Mouse (Mus musculus) gastrocnemius, postnatal 25 days (tissue): Measurements from ENCODE around the gene Anapc16. TPM values are rescaled to one million over a fixed set of nuclear protein-coding genes. Genes with fewer than 3 reads are reported as not detected.
"Not testable (repeated sequence)": the region's sequence is repeated elsewhere in the genome, so short reads cannot be mapped to it uniquely, and the experiment has no call there.

Experiments
- DNase-seq: peaks from one replicate; pipeline ENCODE4 v3.0.0; 2022
- total RNA-seq, 2 experiments: library from RNA; stranded (reverse); gene quantifications; 1 replicate in 1 of 2; 2 replicates in 1 of 2; pipeline ENCODE4 v1.2.3; 2021

Anapc16 gene
- total RNA-seq, 2 experiments from 2014 or later, result 40.7 to 40.9 TPM

DNA sequence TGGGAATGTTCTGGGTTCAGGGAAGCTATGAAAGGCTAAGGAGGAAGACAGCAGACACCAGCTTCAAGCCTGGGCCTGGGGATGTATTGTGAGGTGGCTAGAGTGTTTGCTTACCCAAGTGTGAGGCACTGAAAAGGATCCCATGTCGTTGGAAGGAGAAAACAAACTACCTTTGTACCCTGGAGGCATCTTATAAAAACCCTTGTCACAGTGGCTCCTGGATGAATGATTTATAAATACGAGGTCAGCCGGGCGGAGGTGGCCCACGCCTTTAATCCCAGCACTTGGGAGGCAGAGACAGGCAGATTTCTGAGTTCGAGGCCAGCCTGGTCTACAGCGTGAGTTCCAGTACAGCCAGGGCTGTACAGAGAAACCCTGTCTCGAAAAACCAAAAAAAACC, 1.3 kb downstream of the Anapc16 start:
- DNase-seq, result not testable (repeated sequence)

DNA sequence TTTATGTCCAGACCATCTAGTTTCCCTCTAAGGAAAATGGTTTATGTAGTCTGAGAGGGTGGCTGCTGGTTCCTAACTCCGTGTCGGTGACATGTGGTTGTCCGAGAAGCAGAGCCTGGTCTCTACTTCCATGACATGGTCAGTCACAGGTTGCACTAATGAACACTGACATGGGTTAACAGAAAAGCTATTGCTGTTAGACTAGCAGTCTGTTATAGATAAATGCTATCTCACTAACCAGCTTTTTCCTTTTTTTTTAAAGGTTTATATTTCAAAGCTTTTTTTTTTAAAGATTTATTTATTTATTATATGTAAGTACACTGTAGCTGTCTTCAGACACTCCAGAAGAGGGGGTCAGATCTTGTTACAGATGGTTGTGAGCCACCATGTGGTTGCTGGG, 3.9 kb downstream of the Anapc16 start:
- DNase-seq, result no peak

DNA sequence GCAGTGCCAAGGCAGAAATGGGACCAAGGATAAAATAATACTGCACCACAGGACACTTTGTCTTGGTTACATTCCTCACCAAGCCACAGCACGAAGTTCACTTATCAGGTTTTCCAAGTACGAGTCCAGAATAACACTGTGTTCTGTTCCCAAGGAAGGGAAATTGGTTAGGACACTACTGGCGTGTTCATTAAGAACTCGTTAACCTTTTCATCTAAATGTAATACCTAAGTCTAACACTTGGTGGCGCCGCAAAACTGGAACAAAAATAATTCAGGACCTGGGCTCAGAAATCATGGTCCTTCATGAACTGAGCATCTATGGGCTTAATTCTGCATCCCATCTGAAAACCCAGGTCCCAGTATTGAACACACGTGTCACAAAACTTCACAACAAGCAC, 5.3 kb downstream of the Anapc16 start:
- no peak for DNase-seq

DNA sequence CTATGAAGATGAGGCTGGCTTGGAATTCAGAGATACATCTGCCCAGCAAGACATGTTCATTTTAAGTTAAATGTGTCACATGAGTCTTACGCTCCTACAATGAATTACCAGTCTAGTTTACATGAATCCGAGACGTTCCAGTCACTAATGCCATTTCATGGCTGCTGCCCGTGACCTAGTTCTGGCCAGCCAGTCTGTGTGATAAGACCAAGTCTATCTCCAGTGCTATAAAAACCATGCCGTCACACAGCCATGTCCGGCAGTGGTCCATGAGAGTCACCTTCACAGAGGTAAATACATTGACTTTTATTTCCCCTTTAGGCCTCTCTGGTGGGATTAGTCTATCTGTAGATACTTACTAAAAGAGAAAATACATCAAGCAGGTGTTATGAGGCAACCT, 7.0 kb downstream of the Anapc16 start:
- DNase-seq, result no peak

DNA sequence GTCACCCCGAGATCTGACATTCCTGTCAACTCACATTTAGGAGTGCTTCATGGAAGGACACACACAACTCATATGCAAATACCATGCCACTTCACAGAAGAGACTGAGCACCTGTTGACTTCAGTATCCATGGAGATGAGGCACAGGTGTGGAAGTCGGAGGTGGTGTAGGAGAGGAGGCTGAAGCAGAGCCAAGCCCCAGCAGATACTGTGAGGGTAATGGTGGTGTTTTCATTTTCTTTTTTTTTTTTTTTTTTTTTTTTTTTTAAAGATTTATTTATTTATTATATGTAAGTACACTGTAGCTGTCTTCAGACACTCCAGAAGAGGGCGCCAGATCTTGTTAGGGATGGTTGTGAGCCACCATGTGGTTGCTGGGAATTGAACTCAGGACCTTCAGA, 9.1 kb downstream of the Anapc16 start:
- not testable (repeated sequence) for DNase-seq

DNA sequence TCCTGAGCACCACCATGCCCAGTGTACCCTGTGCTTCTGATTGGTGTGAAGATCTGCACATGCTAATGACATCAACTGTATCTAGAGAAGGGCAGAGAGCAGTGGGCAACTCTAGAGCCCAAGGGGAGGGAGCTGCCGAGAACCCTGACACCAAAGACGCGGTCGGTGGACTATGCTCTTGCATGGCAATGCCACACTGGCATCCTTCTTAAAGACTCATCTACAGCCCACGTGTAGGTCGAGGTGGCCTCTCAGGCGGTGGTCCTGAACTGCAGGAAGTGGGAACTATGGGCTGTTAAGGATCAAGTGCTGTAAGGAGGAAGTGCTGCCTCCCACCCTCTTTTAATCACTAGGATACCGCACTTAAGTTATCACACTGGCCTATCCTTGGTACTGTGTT, 10.9 kb downstream of the Anapc16 start:
- DNase-seq, result no peak

DNA sequence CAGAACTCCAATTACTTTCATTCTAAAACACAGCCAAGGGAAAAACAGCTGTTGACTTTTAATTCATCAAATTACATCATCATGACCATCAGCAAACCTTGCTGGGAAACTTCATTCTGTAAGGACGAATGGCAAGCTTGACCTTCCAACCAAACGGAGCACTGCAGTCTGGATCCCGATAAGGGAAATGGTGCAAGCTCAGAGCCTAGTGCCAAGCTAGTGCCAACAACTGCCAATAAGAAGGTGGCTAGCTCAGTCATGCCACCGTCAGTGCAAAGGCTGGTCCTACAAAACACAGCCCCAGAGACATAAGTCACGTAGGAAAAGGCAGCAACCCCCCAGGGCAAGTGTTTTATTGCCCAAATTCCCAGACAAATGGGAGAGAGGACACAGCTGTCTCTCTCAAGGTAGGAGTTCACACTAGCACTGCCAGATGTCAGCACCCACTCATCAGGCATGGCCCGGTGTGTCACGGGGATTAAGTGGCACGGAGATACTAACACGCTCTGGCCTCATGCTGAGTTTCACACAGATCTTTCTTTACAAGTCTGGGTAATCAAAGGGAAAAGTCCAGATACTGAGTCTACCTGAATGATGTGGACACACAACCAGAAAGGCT, 11.6 kb downstream of the Anapc16 start:
- no peak for DNase-seq

DNA sequence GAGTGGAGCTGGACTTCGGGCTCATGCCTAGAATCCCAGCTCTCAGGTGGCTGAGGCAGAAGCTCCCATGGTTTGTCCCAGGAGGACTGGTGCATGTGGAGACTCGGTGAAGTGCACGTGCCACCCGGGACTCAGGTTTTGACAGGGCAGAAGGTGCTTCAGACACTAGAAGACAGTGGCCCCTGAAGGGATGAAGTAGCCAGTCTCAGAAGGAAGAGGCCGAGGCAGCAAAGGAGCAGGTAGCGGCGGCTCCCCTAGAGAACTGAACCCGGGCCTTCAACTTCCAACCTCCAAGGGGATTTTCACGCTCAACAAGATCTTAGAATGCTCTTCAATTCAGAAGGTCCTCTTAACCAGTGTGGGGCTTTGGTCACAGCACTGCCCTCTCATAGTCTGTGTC, 12.5 kb downstream of the Anapc16 start:
- DNase-seq, result no peak

DNA sequence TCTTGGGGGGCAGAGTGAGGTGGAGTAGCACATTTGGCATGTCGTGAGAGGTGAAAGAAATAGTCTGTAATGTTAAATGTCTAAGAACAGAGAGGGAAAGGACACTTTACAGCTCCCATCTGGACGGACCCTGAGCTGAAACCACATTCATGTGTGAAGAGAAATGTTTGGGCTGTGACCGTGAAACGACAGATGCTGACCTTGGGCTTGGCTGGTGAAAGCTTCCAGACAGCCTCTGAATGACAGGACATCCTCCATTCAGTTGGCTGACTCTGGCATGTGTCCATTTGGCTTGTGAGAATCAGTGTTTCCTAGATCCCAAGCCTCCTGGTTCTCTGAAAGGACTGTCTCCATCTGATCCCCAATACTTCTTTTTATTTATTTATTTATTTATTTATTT, 14.9 kb downstream of the Anapc16 start:
- DNase-seq, result no peak

DNA sequence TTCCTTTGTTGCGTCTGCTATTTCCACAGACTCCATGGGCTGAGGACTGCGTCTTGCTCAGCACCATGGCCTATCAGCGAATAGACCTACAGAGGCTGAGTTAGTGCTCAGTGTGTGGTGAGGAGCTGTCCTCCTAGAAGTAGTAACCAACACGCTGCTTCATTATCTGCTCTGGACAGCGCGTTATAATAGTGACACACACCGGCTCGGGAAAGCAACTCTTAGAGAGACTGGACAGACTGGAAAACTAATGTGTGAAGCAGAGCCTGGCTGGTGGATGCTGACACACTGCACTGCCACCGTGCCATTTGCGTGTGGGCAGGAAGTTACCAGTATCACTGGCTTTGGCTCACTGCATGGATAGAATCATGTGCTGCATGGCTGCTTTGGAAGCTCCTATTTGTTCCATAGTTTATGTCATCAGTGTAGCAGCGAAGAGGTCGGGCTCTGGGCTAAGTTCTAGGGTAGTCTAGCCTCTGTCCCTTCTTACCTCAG, 20.5 kb downstream of the Anapc16 start:
- DNase-seq, result no peak

DNA sequence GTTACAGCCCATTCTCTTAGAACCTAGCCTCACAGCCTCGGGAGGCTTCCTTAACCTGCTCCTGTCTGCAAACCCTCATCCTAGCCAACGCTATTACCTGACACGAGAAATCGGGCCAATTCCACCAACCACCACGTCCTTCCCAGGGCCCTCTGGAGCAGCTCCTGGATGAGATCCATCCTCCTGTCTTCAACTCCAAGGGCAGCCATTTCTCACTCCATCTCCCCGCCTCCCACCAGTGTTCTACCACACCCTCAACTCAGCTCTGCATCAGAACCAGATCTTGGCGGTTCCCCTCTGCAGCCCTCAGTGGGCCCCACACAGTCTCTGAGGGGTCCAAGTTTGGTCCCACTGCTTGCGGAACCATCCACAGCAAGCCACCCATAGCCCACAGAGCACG, 21.1 kb downstream of the Anapc16 start:
- no peak for DNase-seq

DNA sequence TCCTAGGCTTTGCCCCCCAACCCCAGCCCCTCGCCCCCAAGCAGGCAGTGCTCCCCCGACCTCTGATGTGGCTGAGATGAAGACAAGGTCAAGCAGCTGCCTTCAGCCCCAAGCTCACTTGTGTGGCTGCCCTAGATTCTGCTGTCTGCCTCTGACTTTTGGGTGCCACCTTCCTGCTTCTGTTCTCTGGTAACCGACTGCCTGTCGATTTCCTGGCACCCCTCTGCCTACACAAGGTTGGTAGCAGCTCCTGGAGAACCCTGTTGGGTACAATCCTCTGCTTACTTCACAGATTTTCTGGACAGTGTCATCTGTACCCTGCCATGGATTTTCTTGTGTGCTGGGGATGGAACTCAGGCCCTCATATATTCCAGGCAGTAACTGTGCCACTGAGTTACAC, 21.6 kb downstream of the Anapc16 start:
- no peak for DNase-seq

DNA sequence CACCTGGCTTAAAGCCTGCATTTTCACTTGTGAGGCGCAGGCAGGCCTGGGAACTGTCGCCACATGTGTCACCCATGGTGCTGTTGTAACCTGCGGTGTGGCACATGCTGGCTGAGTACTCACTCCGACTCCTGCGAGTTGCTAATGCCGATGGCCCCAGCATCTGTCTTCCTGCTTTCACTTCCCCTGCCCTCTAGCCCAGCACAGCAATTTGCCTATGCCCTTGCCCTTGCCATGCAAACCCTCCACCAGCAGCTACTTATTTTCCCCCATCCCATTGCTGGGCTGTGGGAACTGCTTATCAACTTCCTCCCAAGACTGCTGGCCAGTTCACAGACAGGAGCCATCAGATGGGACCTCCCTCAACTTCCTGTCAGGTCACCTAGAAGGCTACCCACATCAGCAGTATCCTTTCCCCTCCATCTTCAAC, 22.1 kb downstream of the Anapc16 start:
- peak; percentile 62 for DNase-seq

DNA sequence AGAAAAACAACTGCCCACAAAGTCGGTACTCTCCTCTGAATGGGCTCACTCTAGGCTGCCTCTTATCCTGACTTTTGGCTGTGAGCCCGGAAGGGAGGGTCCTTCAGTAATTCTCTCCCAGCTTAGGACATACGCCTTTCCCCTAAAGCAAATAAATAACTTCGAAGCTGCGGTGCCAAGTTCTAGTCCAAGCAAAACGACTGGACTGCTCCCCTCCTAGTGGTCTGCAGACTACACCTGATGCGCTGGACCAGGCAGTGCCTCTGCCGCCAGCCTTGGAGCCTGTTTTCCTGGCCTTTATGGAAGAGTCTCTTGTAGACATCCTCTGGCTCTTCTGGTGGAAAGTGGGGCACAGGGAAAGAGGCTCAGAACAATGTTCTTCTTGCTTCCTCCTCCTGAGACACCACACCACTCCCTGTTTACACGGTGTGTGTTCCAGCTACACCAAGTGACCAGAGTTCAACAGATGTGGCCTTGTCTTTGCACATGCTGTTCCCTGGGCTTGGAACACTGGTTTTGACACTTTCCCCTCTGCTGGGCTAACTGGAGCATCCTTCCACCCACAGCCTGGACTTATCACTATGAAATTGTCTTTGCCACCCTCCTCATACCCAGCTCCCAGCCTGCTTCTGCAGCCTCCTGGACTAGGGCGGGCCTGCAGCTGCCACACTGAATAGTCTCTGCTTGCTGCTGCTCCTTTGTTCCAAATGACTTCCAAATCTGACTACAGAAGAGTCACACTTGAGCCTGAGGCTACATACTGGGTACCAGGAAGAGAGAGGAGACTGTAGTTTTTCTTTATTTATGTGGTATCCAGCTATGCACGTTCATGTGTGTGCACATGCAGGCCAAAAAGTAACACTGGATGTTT, 23.8 kb downstream of the Anapc16 start:
- DNase-seq, result peak; percentile 80

DNA sequence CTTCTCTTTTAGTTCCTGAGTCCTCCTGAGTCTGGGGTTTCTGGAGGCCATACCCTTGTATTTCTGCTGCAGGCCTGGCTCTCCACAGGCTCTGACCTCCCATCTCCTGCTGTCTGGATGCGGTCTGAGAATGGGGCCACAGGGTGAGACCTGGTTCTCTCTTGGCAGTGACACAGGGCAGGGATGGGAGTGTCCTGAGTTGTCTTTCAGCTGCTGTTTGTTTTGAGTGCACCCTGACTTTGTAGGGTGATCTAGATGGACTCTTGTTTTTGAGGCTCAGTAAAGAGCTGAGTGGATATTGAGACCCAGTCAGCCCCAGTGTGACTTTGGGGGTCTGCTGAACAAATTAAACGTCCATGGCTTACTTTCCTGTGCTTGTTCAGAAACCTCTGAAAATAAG, 24.5 kb downstream of the Anapc16 start:
- DNase-seq, result no peak

DNA sequence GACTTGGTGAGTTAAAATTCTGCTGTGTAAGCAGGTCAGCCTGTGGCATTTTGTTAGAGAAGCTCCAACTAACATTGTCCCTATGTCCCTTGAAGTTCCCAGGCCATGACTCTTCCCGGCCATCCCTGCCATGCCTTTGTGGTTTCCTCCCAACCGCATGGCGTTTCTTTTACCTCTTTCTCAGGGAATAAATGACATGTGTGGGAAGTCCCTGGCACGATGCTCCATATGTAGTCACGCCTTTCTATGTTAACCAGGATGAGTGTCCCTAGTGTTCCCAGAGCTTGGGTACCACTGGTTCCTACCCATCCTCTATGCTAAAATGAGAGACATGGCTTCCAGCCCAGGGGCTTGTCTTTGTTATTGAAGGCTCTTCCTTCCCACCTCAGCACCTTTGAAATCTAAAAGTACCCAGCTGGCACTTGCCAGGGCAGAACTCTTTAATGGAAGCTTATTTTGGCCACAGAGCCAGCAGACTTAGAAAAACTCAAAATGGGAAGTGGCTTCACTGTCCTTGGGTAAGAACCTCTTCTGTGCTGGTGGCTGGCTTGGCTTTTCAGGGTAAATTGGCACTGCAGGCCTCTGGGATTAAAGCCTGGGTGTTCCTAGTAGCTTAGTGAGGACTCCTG, 25.1 kb downstream of the Anapc16 start:
- no peak for DNase-seq

DNA sequence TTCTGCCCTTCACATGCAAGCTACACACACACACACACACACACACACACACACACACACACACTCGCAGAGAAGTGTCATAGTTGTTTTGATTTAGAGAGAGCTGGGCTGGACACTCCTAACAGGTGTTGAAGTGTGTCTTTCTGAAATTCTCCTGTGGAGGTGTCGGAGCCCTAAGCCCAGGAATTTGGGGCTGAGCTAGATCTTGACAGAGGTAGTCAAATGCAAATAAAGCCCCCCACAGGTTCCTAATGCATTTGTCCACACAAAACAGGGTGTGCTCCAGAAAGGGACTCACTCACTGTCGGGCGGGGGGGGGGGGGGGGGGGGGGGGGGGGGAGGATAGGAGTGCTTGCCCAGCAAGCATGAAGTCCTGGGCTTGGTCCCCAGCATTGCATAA, 25.8 kb downstream of the Anapc16 start:
- DNase-seq, result no peak

DNA sequence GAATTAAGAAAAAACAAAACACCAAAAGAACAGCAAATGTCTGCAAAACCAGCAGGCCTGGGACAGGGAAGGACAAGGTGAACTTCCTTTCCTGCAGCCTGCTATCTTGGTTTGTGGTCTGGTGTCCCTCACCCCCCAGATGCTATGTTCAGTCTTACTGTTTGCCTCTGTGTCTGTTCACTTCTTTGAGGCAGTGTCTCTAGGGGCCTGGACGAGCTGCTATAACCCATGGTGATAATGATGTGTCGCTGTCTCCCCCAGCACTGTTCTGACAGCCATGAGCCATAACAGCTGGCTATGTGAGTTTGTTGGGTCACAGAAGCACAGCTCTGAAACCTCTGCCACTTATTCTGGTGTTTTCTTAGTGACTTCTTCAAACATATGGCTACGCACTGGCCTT, 28.1 kb downstream of the Anapc16 start:
- DNase-seq, result no peak

DNA sequence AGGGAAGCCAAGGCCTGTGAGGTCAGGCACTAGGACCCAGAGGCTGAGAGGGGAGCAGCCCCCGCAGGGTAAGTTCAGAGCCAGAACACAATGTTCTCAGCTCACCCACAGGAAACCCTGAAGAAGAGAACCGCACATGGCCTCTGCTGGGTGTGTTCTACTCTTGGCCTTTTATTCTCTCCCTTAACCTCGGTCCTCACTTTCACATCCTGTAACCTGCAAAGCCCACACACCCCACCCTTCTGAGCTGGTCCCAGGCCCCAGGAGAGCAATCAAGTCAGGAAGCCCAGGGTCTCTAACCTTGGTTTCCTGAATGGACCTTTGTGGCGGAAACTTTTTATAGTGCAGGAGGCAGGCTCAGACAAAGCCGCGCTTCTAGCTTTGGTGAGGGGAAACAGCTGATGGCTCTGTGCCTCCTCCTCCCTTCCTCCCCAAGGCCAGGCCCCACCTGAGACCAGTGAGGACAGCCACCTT, 28.7 kb downstream of the Anapc16 start:
- peak; percentile 89 for DNase-seq

DNA sequence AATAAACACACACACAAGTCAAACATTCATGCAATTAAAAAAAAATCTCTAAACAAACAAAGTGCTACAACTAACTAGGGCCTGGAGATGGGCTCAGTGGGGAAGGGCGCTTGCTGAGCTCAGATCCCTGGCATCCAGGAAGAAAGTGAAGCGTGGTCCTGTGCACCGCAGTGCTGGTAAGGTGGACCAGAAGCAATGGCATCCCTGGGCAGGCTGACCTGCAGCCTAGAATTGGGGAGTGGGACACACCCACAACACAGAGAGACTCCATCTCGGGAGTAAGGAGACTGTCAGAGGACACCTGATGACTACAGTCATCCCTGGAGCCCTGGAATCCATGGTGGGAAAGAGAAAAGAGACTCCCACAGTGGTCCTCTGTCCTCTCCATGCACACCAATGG, 29.5 kb downstream of the Anapc16 start:
- no peak for DNase-seq

DNA sequence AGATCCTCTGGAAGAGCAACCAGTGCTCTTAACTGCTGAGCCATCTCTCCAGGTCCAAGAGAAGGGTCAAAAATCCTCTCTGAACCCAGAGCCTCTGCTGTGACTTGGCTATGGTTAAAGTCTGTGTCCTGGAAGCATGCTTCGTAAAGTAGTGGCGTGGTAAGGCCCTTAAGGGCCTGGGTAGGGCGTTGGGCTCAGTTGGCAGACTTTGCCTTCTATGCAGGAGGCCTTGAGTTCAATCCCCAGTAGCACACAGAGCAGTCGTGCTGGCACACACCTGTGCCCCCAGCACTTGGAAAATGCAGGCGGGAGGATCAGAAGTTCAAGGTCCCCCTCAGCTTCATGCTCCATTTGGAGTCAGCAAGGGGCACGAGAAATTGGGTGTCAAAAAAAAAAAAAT, 29.9 kb downstream of the Anapc16 start:
- DNase-seq, result no peak

DNA sequence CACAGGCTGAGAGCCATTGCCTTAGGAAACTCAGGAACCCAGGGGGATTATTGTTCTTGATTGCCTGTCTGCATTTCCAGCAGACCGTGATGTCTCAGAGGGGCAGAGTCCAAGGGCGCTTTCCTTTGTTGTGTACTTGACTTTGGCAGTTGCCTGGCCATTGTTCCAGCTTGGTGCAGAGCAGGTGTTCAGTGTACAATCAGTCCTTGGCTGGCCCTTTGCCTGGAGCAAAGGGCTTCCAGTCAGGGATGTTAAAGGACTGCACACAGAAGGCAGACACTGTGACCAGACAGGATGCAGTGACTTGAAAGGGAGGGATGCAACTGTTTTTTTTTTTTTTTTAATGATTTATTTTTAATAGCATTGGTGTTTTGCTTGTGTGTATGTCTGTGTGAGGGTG, 30.4 kb downstream of the Anapc16 start:
- peak; percentile 66 for DNase-seq

DNA sequence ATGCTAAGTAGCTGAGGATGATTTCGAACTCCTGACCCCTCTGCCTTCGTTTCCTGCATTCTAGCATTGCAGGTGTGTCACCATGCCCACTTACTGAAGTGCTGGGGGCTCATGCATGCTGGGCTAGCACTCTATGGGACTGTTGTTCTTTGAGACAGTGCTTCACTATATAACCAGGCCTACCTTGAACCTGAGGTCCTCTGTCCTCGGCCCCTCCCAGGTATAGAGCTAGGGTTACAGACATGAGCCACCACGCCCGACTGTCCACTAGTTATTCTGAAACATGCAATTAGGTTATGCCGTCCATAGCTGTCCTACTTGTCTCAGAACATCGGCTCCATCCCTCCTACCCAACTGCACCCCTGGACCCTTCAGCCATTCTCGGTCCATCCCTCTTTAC, 31.1 kb downstream of the Anapc16 start:
- DNase-seq, result no peak
